Mouse (Mus musculus): ENCODE measurements at regions not wholly inside any gene's neighbourhood (a gene's known extent, or its start where the extent isn't known, plus 50 kb on each side); places are given as distances from the start of the nearest gene placed in this dataset.

DNA sequence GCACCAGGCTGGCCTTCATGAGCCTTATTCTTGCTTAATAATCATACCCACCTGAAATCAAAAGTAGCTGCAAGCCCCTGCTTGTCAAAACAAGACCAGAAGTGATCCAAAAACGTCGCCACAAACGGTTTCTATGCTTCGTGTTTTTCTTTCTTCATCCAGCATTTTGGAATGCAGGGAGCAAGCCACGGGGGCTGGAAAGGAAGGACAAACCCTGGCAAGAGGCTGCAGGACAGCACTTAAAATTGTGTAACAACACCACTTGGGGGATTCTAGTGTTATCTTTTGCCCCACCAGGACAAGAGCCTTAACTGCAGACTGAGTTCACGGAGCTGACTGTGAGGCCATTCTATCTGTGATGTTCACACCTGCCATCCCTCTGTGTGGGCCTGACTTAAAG is 120.5 kb upstream of the Dyrk2 start:
- Histone ChIP-seq H3K36me3 (ENCODE audit: control insufficient read depth, insufficient read depth, low read length) (no peaks in the 10 kb centered on the region), H3K27ac (replicated peaks; ENCODE audit: low read depth, low read length) (no peak overlapping the region), H3K27me3 (ENCODE audit: control insufficient read depth, insufficient read depth, low read length) (no peaks in the 10 kb centered on the region), H3K9ac (ENCODE audit: low read length) (no peak overlapping the region), H3K9me3 (ENCODE audit: control insufficient read depth, low read length) (no peaks in the 10 kb centered on the region), H3K4me3 (ENCODE audit: low read depth, low read length) (no peak overlapping the region), H3K4me2 (ENCODE audit: low read depth, severe bottlenecking) (no peak overlapping the region), H3K4me1 (ENCODE audit: control insufficient read depth, insufficient read depth, low read length) (0 out of 2 replicates have a peak, but pooled peaks cover 6% of the 10 kb centered on the region)
- DNase-seq (ENCODE audit: low spot score), result no peak
- WGBS, result 87% methylated on average over 6 of the region's 6 CpGs
- no peak for ATAC-seq (ENCODE audit: insufficient number of reproducible peaks, low FRiP score, low TSS enrichment, low read depth)

DNA sequence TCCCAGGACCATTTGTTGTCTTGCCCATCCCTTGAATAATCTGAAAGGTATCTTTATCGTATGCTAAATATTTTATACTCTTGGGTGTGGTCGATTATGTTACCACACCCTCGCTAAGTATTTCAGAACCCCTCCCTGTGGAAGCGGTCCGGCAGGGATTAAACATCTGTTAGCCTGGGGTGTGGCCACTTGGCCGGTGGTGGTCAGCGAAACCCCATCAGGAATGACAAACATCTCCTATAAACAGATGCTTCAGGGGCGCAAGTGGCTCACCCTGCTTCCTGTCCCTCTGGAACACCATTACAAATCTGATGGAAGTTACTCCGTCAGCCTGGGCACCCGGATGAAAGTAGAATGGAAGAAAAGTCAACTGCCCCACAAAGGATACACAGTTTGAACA is 119.8 kb upstream of the Dyrk2 start:
- H3K4me3 ChIP-seq (ENCODE audit: low read depth, low read length), result no peak overlapping the region
- DNase-seq (ENCODE audit: low spot score) (no peak), ATAC-seq (ENCODE audit: insufficient number of reproducible peaks, low FRiP score, low TSS enrichment, low read depth) (no peak)
- no peaks in the 10 kb centered on the region for H3K27me3 ChIP-seq (ENCODE audit: control insufficient read depth, insufficient read depth, low read length)
- no peak overlapping the region for H3K9ac ChIP-seq (ENCODE audit: low read length)
- no peak overlapping the region for H3K4me2 ChIP-seq (ENCODE audit: low read depth, severe bottlenecking)
- H3K4me1 ChIP-seq (ENCODE audit: control insufficient read depth, insufficient read depth, low read length), result 0 out of 2 replicates have a peak, but pooled peaks cover 6% of the 10 kb centered on the region
- H3K36me3 ChIP-seq (ENCODE audit: control insufficient read depth, insufficient read depth, low read length), result no peaks in the 10 kb centered on the region
- 81% methylated on average over 10 of the region's 10 CpGs for WGBS
- H3K27ac ChIP-seq (replicated peaks; ENCODE audit: low read depth, low read length), result no peak overlapping the region
- H3K9me3 ChIP-seq (ENCODE audit: control insufficient read depth, low read length), result no peaks in the 10 kb centered on the region

DNA sequence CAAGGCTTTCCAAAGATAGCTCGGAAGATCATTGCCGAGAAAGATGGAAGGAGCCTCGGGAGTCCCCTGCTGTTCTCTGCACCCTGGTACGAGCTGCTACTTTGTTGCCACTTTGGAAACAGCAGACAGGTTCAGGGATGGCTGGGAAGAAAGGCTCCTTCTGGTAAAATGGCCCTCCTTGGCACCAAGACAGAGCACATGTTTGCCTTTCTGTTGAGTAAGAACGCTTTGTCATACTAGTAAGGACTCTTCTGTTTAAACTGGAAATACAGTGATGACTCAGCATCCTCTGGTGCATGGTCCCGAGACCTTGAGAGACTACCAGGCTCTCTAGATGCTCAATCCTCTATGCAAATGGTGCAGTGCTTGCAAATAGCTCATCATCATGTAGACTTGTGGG is 118.2 kb upstream of the Dyrk2 start:
- Histone ChIP-seq H3K27me3 (ENCODE audit: control insufficient read depth, insufficient read depth, low read length) (no peaks in the 10 kb centered on the region), H3K4me2 (ENCODE audit: low read depth, severe bottlenecking) (no peak overlapping the region), H3K9me3 (ENCODE audit: control insufficient read depth, low read length) (no peaks in the 10 kb centered on the region), H3K27ac (replicated peaks; ENCODE audit: low read depth, low read length) (no peak overlapping the region), H3K4me1 (ENCODE audit: control insufficient read depth, insufficient read depth, low read length) (no peaks in the 10 kb centered on the region), H3K9ac (ENCODE audit: low read length) (no peak overlapping the region), H3K36me3 (ENCODE audit: control insufficient read depth, insufficient read depth, low read length) (no peaks in the 10 kb centered on the region), H3K4me3 (ENCODE audit: low read depth, low read length) (no peak overlapping the region)
- no peak for DNase-seq (ENCODE audit: low spot score)
- no peak for ATAC-seq (ENCODE audit: insufficient number of reproducible peaks, low FRiP score, low TSS enrichment, low read depth)
- 87% methylated on average over 6 of the region's 6 CpGs for WGBS

DNA sequence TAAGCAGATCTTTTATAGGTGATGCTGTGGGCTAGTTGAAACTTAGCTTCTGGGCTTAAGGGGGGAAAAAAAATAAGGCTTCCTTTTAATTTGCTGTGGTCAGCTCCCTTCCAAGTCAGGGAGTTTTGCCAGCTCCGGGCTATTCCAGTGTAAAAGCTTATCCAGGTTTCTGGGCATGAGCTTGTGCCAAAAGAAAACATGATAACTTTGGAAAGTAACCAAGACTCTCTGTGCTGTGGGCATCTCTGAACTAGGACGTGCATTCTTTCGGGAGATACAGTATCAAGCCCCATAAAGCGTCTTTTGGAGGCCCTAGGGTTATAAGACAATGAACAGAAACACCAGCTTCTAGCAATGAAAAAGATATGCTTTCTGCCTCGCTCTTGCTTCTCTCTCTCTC is 114.6 kb upstream of the Dyrk2 start:
- Histone ChIP-seq H3K4me3 (ENCODE audit: low read depth, low read length) (no peak overlapping the region), H3K27me3 (ENCODE audit: control insufficient read depth, insufficient read depth, low read length) (no peaks in the 10 kb centered on the region), H3K27ac (replicated peaks; ENCODE audit: low read depth, low read length) (no peak overlapping the region), H3K9ac (ENCODE audit: low read length) (no peak overlapping the region), H3K36me3 (ENCODE audit: control insufficient read depth, insufficient read depth, low read length) (no peaks in the 10 kb centered on the region), H3K4me2 (ENCODE audit: low read depth, severe bottlenecking) (no peak overlapping the region), H3K4me1 (ENCODE audit: control insufficient read depth, insufficient read depth, low read length) (no peaks in the 10 kb centered on the region), H3K9me3 (ENCODE audit: control insufficient read depth, low read length) (no peaks in the 10 kb centered on the region)
- DNase-seq (ENCODE audit: low spot score), result no peak
- no peak for ATAC-seq (ENCODE audit: insufficient number of reproducible peaks, low FRiP score, low TSS enrichment, low read depth)
- WGBS, result 93% methylated on average over 5 of the region's 5 CpGs

DNA sequence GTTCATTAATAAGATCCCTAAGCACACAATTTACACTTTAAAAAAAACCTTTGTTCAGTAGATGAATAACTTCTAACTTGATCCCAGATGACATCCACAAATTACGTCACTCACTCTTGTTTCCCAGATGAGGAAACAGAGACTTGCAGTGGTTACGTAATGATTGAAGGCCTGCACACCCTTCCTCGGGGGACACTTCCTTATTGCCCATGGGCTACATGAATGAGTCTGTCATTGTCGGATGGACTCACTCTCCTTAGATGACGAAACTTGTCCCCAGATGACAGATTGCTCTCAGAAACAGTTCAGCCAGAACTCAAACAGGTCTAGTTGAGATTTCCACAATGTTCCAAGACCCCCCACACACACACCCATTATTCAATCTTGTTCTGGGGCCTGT is 111.4 kb upstream of the Dyrk2 start:
- ATAC-seq (ENCODE audit: insufficient number of reproducible peaks, low FRiP score, low TSS enrichment, low read depth) (no peak), DNase-seq (ENCODE audit: low spot score) (no peak)
- H3K36me3 ChIP-seq (ENCODE audit: control insufficient read depth, insufficient read depth, low read length), result no peaks in the 10 kb centered on the region
- no peak overlapping the region for H3K4me3 ChIP-seq (ENCODE audit: low read depth, low read length)
- no peak overlapping the region for H3K9ac ChIP-seq (ENCODE audit: low read length)
- 88% methylated on average over 5 of the region's 5 CpGs for WGBS
- 0 out of 2 replicates have a peak, but pooled peaks cover 4% of the 10 kb centered on the region for H3K4me1 ChIP-seq (ENCODE audit: control insufficient read depth, insufficient read depth, low read length)
- no peak overlapping the region for H3K4me2 ChIP-seq (ENCODE audit: low read depth, severe bottlenecking)
- H3K27ac ChIP-seq (replicated peaks; ENCODE audit: low read depth, low read length), result no peak overlapping the region
- no peaks in the 10 kb centered on the region for H3K27me3 ChIP-seq (ENCODE audit: control insufficient read depth, insufficient read depth, low read length)
- H3K9me3 ChIP-seq (ENCODE audit: control insufficient read depth, low read length), result no peaks in the 10 kb centered on the region

DNA sequence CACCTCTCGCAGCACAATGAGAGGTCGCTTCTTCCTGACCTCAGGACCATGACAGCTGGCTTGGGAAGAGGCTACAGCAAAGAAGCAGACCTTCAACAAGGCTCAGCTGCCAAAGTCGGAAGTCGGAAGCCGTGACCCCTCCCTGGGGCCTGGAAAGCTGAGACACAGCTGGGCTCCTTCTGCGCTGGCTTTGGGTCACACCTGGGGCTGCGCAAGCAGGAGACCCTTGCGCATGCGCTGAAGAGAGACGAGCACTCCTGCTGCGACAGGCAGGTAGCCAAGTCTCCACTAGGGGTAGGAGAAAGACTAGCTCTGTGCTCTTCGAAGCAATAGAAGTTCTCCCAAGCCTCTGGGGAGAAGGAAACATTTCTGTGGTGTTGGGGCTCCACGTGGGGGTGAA is 109.3 kb upstream of the Dyrk2 start:
- H3K9me3 ChIP-seq (ENCODE audit: control insufficient read depth, low read length), result no peaks in the 10 kb centered on the region
- H3K4me3 ChIP-seq (ENCODE audit: low read depth, low read length), result no peak overlapping the region
- DNase-seq (ENCODE audit: low spot score) (peak; percentile 63), ATAC-seq (ENCODE audit: insufficient number of reproducible peaks, low FRiP score, low TSS enrichment, low read depth) (peak; percentile 64)
- H3K27ac ChIP-seq (replicated peaks; ENCODE audit: low read depth, low read length), result no peak overlapping the region
- 0 out of 2 replicates have a peak, but pooled peaks cover 7% of the 10 kb centered on the region for H3K4me1 ChIP-seq (ENCODE audit: control insufficient read depth, insufficient read depth, low read length)
- H3K27me3 ChIP-seq (ENCODE audit: control insufficient read depth, insufficient read depth, low read length), result no peaks in the 10 kb centered on the region
- no peak overlapping the region for H3K9ac ChIP-seq (ENCODE audit: low read length)
- WGBS, result 38% methylated on average over 13 of the region's 13 CpGs
- H3K4me2 ChIP-seq (ENCODE audit: low read depth, severe bottlenecking), result no peak overlapping the region
- no peaks in the 10 kb centered on the region for H3K36me3 ChIP-seq (ENCODE audit: control insufficient read depth, insufficient read depth, low read length)

DNA sequence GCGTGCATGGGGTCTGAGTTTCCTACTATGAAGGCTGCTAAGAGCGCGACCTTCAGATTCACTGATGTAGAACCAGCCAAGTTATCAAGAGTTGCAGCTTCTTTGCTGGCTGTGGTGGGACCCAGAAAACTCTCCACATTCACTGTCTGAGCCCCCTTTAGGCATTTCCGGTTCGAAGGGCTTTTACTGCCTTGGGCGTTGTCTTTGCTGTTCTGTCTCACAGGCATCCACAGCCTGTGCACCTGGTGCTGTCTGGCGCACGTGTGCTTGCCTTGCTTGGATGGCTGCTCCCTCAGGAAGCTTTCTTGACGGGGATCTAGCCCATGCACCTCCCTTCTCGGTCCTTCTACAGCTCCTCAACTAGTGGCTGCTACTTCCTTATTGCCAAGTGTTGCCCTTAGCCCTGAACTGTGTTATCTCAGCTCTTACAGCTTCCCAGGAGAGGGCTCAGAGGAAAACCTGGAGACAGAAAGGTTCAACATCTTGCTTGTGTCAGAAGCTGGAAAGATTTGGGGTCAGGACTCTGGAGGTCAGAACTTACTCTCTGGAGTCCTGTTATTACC is 108.3 kb upstream of the Dyrk2 start:
- WGBS, result 76% methylated on average over 10 of the region's 10 CpGs
- ATAC-seq (ENCODE audit: insufficient number of reproducible peaks, low FRiP score, low TSS enrichment, low read depth), result no peak
- Histone ChIP-seq H3K4me3 (ENCODE audit: low read depth, low read length) (no peak overlapping the region), H3K4me1 (ENCODE audit: control insufficient read depth, insufficient read depth, low read length) (0 out of 2 replicates have a peak, but pooled peaks cover 7% of the 10 kb centered on the region), H3K9ac (ENCODE audit: low read length) (no peak overlapping the region), H3K4me2 (ENCODE audit: low read depth, severe bottlenecking) (no peak overlapping the region), H3K9me3 (ENCODE audit: control insufficient read depth, low read length) (no peaks in the 10 kb centered on the region), H3K27ac (replicated peaks; ENCODE audit: low read depth, low read length) (no peak overlapping the region), H3K36me3 (ENCODE audit: control insufficient read depth, insufficient read depth, low read length) (no peaks in the 10 kb centered on the region), H3K27me3 (ENCODE audit: control insufficient read depth, insufficient read depth, low read length) (no peaks in the 10 kb centered on the region)
- DNase-seq (ENCODE audit: low spot score), result no peak

DNA sequence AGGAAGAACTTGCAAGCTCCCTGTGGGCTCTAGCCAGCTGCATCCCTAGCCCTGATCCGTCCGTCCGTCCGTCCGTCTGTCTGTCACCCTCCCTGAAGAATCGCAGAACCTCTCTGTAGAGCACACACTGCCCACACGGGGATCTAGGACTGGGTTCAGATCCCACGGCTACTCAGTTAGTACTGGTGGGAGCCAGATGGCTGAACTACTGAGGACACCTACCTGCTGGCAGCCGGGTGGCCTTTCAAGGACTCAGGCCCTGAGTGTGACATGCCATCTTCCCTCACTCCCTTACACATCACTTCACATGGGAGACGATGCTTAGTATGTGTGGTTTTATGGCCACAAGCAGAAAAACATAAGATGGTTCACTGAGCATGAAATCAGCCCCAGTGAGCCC is 106.4 kb upstream of the Dyrk2 start:
- Histone ChIP-seq H3K4me2 (ENCODE audit: low read depth, severe bottlenecking) (no peak overlapping the region), H3K9ac (ENCODE audit: low read length) (no peak overlapping the region), H3K36me3 (ENCODE audit: control insufficient read depth, insufficient read depth, low read length) (no peaks in the 10 kb centered on the region), H3K9me3 (ENCODE audit: control insufficient read depth, low read length) (no peaks in the 10 kb centered on the region), H3K27ac (replicated peaks; ENCODE audit: low read depth, low read length) (no peak overlapping the region), H3K4me3 (ENCODE audit: low read depth, low read length) (no peak overlapping the region), H3K4me1 (ENCODE audit: control insufficient read depth, insufficient read depth, low read length) (0 out of 2 replicates have a peak, but pooled peaks cover 7% of the 10 kb centered on the region), H3K27me3 (ENCODE audit: control insufficient read depth, insufficient read depth, low read length) (no peaks in the 10 kb centered on the region)
- WGBS, result 83% methylated on average over 10 of the region's 10 CpGs
- no peak for DNase-seq (ENCODE audit: low spot score)
- ATAC-seq (ENCODE audit: insufficient number of reproducible peaks, low FRiP score, low TSS enrichment, low read depth), result no peak

DNA sequence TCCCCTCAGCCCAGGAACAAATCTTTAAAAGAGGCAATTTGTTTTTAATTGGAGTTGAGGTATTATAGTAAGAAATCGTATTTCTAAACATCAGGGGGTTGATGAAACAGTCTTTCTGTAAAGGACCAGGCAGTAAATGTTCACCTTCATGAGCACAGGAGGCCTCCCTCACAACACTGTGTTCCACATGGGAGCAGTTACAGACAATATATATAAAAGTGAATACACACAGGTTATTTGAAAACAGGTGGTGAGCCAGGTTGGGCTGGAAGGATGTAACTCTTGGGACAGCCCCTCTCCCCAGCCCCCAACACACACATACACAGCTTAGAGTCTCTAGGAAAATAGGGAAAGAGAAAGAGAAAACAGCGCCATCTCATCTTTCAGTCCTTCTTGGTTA is 105.8 kb upstream of the Dyrk2 start:
- no peak overlapping the region for H3K9ac ChIP-seq (ENCODE audit: low read length)
- H3K36me3 ChIP-seq (ENCODE audit: control insufficient read depth, insufficient read depth, low read length), result no peaks in the 10 kb centered on the region
- no peak overlapping the region for H3K4me2 ChIP-seq (ENCODE audit: low read depth, severe bottlenecking)
- H3K27me3 ChIP-seq (ENCODE audit: control insufficient read depth, insufficient read depth, low read length), result no peaks in the 10 kb centered on the region
- ATAC-seq (ENCODE audit: insufficient number of reproducible peaks, low FRiP score, low TSS enrichment, low read depth), result no peak
- H3K9me3 ChIP-seq (ENCODE audit: control insufficient read depth, low read length), result no peaks in the 10 kb centered on the region
- no peak overlapping the region for H3K4me3 ChIP-seq (ENCODE audit: low read depth, low read length)
- H3K27ac ChIP-seq (replicated peaks; ENCODE audit: low read depth, low read length), result no peak overlapping the region
- H3K4me1 ChIP-seq (ENCODE audit: control insufficient read depth, insufficient read depth, low read length), result 0 out of 2 replicates have a peak, but pooled peaks cover 7% of the 10 kb centered on the region
- DNase-seq (ENCODE audit: low spot score), result no peak
- 58% methylated on average over 2 of the region's 2 CpGs for WGBS
